Mouse (Mus musculus) layer of hippocampus, adult 9-10 months (tissue): ENCODE data around the gene Pcna.

Experiments used
- DNase-seq: peaks from one replicate; pipeline ENCODE4 v3.0.0; 2022; ENCODE audit warnings: low spot score

Gene Pcna

GRCm38 (mm10) chr2:132233985-132234765, 18.9 kb downstream of the Pcna start:
- no peak for DNase-seq

- DNase-seq: no peak
These were observed 20.6 kb downstream of the Pcna start for GRCm38 (mm10) chr2:132232413-132232945.

- no peak for DNase-seq
These were observed 28.8 kb downstream of the Pcna start for GRCm38 (mm10) chr2:132224359-132224758.

DNA sequence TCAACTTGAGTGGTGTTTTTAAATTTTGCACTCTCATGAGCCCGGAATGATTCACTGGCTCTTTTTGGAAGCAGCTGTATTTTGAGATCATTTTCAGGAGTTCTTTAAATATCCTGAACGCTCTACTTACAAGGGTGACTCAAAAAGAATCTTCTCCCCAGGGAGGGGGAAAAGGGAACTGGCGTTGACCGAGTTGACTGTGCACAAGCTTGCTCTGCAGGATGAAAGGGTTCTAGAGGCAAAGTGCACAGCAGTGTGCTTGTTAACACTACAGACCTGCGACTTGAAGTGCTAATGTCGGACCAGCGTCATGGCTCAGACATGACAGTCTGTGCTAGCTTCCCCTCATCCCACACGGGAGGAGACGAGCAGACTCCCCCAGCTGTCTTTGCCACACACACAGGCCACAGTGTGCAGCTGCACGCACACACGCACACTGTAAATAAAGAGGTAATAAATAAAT, 31.5 kb downstream of the Pcna start:
- DNase-seq: peak; percentile 24

DNA sequence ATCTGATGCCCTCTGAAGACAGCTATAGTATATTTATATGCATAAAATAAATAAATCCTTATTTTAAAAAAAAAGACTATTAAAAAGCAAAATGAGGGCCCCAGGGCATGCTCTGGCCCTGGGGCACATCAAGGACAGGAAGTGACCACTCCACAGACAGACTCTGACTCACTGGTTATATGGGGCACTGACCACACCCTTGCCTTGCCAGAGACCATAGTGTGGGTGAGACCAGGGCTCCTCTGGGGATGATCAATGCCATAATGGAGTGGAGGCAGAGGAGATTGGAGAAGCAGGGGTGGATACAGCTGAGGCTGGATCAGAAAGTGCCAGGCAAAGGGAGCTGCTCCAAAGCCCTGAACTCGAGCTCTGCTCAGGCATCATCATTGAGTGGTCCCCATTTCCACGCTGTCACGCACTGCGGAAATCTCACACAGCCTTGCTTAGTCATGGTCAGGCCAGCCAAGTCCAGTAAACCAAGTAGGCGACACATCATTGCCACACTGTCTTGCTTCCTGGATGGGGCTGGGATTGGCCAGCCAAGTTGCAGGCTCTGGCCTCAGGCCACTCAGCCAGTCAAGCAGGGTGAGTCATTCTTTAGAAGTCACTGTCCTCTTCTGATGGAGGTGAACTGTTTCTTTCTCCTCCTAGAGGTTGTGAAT, 41.0 kb downstream of the Pcna start:
- no peak for DNase-seq

DNA sequence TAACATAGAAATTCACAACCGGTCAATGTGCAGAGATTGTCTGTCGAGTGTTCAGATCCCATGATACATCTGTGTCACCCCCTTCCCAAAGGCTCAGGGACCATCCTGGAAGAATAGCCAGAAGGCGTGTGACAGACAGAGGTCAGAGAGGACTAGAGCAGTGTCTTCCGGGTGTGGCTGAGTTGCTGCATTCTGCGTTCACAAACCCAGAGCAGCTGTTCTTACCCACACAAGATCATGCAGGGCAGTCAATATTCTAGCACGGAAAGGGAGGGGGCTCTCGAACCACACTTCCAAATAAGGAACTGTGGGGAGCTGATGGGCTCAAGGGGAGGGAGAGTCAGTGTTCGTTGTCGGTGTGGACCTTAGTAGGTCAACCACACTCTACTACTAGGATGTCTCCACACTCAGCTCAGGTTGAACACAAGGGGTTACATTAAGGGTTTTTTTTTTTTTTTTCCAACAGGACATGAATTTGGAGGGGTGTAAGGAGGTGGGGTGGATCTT, 42.3 kb downstream of the Pcna start:
- no peak for DNase-seq

DNA sequence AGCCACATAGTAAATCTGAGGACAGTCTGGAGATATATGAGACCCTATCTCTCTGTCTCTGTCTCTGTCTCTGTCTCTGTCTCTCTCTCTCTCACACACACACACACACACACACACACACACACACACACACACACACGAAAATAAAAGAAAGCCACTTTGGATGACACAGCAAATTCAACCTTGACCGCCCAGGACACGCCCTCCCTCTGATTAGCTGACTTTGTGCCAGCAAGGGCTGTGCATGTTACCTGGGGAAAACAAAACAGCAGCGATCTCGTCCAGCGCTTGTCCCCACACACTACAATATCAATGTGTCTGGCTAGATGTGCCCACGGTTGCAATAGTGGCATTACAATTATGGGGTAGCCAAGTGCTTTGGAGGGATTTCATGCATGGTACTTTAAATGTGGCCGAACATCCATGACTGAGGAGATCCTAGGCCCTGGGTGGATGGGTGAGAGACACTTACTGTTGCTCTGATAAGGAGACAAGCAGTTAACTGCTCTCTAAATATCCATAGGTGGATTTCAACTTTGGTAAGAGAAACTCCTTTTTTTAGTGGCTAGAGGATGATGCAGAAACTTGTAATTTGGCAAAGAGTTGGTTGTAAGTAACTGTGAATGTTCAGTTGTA, 44.8 kb downstream of the Pcna start:
- DNase-seq: no peak

DNA sequence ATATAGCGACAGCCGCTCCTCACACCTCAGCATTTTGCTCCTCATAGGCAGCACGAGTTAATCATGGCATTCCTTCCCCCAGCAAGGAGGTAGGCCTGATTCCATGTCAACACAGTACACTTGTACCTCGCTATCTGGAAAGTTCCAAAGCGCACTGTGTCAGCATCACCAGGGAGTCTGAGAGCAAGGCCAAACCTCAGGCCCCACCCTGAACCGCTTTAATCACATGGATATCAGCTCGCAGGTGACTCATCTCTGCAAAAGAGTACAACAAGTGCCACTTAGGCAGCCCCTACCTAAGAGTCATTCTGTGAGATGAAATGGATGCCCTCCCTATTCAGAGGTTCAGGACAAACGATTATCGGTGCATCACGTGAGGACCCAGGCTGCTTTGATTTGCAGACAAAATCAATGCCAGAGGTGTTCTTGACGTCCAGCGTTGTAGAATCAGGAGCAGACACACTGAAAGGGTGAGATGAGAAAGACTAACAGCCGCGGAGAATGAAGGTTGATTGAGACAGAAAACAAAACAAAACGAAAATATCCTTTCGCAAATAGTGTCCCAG, 46.7 kb downstream of the Pcna start:
- DNase-seq: no peak

- DNase-seq: no peak
These were observed 47.6 kb downstream of the Pcna start for GRCm38 (mm10) chr2:132205549-132205948.

- DNase-seq: no peak
These were observed 49.3 kb downstream of the Pcna start for GRCm38 (mm10) chr2:132203773-132204172.

- DNase-seq: no peak
These were observed 49.9 kb downstream of the Pcna start for GRCm38 (mm10) chr2:132203186-132203585.
